Mouse (Mus musculus) adrenal gland, postnatal 10 days (tissue): ENCODE data around the gene Nup133. TPM values are rescaled to one million over a fixed set of nuclear protein-coding genes. Genes with fewer than 3 reads are reported as not detected.

Experiments used
- DNase-seq: peaks from one replicate; pipeline ENCODE4 v3.0.0; 2021; ENCODE audit warnings: mixed read lengths
- total RNA-seq, 2 experiments: library from RNA; stranded (reverse); gene quantifications; 2 replicates each; pipeline ENCODE4 v1.2.3; 2021

The Nup133 gene
- total RNA-seq, 2 experiments from 2014 or later, result 19.7 to 24.6 TPM

- DNase-seq, result no peak
Measured at GRCm38 (mm10) chr8:123953686-123954085, 4.6 kb upstream of the Nup133 start.

- DNase-seq, result peak; percentile 64
Measured at GRCm38 (mm10) chr8:123950077-123950802, 1.2 kb upstream of the Nup133 start.

DNA sequence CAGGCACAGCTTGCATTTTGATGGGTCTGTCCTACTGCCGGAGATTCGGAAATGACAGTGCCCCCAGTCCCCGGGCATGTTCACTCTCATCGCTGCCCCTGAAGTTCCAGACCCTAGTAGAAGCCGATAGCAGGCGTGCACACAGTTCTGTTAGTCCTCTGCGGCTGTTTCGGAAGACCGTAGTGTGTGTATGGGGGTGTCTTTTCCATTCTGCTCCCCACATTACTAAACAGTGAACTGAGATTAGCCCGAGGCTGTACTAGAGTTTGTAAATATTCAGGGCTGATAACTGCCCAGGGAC lies 571 bp upstream of the Nup133 start:
- no peak for DNase-seq

DNA sequence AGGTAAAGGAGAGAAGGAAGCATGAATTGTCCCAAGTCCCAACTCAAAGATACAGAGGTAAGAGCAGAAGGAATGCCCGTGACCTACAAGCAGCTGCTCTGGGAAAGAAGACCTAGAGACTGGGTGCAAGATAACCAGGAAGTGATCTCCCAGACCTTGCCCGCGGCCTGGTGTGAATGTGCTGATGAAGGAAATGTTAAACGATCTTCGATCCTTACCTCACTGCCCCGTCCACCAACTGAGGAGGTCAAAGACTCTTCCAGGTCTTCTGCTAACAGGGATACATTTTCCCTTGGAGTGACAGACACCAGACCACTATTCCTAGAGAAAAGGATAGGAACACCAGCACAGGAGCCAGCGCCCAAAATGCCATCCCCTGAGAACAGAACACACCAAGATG lies 20.0 kb downstream of the Nup133 start:
- no peak for DNase-seq

DNA sequence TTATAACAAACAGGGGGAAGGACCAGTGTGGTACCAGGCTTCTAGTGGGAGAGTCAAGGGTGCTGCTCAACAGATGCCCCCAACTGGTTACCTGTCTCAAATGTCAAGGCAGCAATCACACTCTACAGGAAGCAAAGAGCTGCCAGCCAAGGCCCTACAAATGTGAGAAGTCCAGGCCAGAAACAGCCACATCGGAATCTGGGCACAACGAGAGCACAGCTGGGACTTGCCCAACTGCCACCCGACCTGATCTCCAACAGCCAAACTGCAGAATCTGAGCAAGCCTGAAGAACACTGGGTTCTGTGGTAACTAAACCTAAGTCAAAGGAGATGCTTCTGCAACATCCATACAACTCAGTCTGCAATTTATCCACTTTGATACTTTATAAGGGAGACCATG lies 23.4 kb downstream of the Nup133 start:
- DNase-seq, result no peak

DNA sequence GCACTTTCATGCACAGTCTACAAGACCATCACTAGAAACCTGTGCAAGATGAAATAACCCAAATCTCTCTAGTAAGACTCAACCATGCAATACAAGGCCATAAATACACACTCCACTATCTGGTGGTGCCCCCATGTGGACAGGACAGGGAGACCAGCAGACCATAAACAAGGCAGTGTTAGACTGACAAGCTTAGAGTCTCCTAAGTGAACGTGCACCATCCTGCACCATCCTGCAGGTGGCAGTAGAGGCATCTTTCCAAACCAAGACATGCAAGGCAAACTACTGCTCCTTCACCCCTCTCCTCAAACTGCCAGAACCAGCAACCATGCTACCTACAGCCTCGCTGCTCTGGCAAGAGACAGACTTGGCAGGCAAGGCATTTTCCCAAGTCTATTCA lies 24.3 kb downstream of the Nup133 start:
- peak; percentile 84 for DNase-seq

- DNase-seq, result no peak
Measured at GRCm38 (mm10) chr8:123914635-123915034, 34.4 kb downstream of the Nup133 start.

GRCm38 (mm10) chr8:123912265-123912664 lies 36.8 kb downstream of the Nup133 start:
- no peak for DNase-seq

- DNase-seq, result no peak
Measured at GRCm38 (mm10) chr8:123907604-123908003, 41.5 kb downstream of the Nup133 start.

- peak; percentile 47 for DNase-seq
Measured at GRCm38 (mm10) chr8:123902653-123903052, 46.4 kb downstream of the Nup133 start.

GRCm38 (mm10) chr8:123899366-123899765 lies 49.7 kb downstream of the Nup133 start:
- no peak for DNase-seq

DNA sequence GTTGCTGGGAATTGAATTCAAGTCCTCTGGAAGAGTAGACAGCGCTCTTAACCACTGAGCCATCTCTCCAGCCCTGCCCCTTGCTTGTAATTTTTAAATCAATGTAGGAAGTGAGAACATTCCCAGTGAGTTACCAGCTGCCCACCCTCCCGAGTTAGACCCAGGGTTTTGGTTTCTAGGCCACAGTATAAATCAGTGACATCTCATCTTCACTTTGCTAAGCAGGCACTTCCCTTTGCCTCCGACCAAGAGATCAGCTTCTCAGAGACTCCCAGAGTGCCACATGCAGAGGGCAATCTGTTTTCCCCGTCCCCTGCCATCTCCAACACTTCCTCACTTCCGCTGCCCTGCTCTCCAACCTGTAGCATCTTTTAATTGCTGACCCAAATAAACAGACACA lies 50.5 kb downstream of the Nup133 start:
- no peak for DNase-seq

DNA sequence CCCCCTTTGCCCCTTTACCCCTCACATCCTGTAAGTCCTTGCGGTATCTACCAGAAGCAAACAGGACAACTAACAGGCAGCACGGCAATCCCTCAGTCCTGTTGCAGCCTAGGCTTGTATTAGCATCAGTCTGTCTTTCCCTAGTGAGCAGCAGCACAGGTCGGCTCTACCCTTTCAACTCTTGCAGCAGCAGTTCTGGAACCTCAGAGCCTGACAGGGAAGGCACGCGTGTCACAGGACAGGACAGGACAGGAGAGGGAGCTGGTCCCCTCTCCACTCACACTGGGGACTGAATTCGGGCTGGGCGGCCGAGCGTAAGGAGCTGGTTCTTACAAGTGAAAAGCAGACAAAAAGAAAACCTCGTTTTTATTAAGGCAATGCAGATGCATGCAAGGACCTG lies 52.3 kb downstream of the Nup133 start:
- DNase-seq, result no peak

- no peak for DNase-seq
Measured at GRCm38 (mm10) chr8:123896366-123896761, 52.7 kb downstream of the Nup133 start.

GRCm38 (mm10) chr8:123895680-123896365 lies 53.2 kb downstream of the Nup133 start:
- DNase-seq, result no peak

GRCm38 (mm10) chr8:123895230-123895629 lies 53.8 kb downstream of the Nup133 start:
- DNase-seq, result no peak

- DNase-seq, result no peak
Measured at GRCm38 (mm10) chr8:123894502-123895097, 54.5 kb downstream of the Nup133 start, which contains the start of gene Acta1. Acta1 (minus strand) TSS chr8:123894751.

DNA sequence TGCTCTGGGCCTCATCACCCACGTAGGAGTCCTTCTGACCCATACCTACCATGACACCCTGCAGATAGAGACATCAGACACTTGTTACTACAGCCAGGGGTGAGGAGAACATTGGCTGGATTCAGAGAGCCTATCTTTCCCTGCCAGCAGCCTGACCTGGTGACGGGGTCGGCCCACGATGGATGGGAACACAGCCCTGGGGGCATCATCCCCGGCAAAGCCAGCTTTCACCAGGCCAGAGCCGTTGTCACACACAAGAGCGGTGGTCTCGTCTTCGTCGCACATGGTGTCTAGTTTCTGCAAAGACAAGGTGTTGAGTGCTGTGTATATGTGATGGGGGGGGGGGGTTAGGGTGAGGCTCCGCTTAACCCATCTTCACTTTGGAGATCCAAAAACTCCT lies 55.7 kb downstream of the Nup133 start:
- DNase-seq, result no peak

GRCm38 (mm10) chr8:123892586-123893155 lies 56.4 kb downstream of the Nup133 start:
- no peak for DNase-seq

GRCm38 (mm10) chr8:123891883-123892585 lies 57.0 kb downstream of the Nup133 start:
- DNase-seq, result peak; percentile 16

DNA sequence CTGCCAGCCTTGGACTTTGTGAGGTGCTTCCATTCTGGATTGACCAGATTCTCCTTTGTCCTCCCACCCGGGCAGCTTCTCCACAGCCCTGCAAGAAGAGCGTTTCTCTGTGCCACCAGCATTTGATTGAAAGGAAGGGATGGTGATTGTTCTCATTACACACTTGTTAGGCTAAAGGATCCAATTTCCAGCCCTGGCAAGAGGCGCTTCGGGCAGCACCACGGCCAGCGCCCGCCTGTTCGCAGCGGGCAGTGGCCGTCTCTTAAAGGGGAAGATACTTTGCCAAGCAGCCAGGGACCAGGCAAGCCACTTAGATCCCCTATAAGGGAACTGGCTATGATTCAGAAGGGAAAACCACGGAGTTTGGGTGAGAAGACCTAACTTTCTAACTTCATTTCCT lies 57.8 kb downstream of the Nup133 start:
- DNase-seq, result peak; percentile 83

DNA sequence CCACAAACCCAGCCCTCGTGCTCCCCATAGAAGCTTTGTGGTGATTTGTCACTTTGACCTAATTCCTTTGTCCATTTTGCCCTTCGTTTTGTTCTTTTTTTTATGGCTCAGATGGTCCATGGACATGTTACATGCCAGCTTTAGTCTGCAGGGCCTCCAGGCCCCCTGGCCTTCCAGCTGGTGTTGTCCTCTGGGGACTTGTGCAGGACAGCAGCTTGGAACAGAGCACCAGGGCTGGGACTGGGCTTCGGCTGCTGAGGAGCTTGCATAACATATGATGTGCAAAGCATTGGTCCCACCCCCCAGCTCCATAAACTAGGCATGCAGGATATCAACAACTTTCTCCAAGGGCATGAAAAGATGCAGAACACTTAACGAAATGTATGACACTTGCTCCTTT lies 59.3 kb downstream of the Nup133 start:
- DNase-seq, result no peak

DNA sequence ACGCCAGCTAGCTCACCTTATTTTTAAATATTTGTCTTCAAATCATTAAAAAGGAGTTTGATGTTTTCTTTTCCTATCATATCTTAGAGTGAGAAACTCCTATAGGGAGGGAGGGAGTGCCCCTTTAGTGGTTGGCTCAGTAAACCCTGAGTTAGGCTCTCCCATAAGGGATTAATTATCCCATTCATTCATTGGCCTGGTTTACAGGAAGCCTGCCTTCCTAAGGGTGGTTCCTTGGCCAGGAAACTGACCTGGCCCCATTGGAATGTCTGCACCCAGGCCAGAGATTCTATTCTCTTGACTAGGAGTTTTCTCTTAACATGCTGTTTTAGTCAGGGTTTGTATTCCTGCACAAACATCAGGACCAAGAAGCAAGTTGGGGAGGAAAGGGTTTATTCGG lies 61.1 kb downstream of the Nup133 start:
- DNase-seq, result no peak
